Mouse (Mus musculus) forebrain, embryonic 16.5 days (tissue): Measurements from ENCODE around the gene Armc7. TPM values are rescaled to one million over a fixed set of nuclear protein-coding genes. Genes with fewer than 3 reads are reported as not detected.
"Not testable (repeated sequence)": the region's sequence is repeated elsewhere in the genome, so short reads cannot be mapped to it uniquely, and the experiment has no call there.

Experiments used
- ATAC-seq: fragments of 200-750 bp; cut with Nextera tagmentation; 2 replicates; pipeline ENCODE4 v1.8.0; 2017; ENCODE audit warnings: mild to moderate bottlenecking, moderate library complexity
- H3K27ac ChIP-seq: fragments of 300-500 bp; sonication (generic); 2 replicates; pipeline ENCODE4 v1.5.1; 2014; ENCODE audit warnings: low read length, control low read depth
- H3K27me3 ChIP-seq: fragments of 300-500 bp; sonication (generic); replicated peaks from 2 replicates; pipeline ENCODE4 v1.6.1; 2014; ENCODE audit warnings: low read length; ENCODE audit not compliant: control insufficient read depth, insufficient read depth
- H3K36me3 ChIP-seq: fragments of 300-500 bp; sonication (generic); 2 replicates; pipeline ENCODE4 v1.6.1; 2014; ENCODE audit not compliant: control insufficient read depth, insufficient read depth
- H3K4me1 ChIP-seq: fragments of 300-500 bp; sonication (generic); replicated peaks from 2 replicates; pipeline ENCODE4 v1.6.1; 2014; ENCODE audit warnings: low read length; ENCODE audit not compliant: control insufficient read depth, insufficient read depth
- H3K4me2 ChIP-seq: fragments of 300-500 bp; sonication (generic); 2 replicates; pipeline ENCODE4 v1.6.1; 2014; ENCODE audit warnings: mild to moderate bottlenecking, low read length, control low read depth
- H3K4me3 ChIP-seq: fragments of 300-500 bp; sonication (generic); replicated peaks from 2 replicates; pipeline ENCODE4 v1.5.1; 2014; ENCODE audit warnings: mild to moderate bottlenecking, low read length, control low read depth
- H3K9ac ChIP-seq: fragments of 300-500 bp; sonication (generic); replicated peaks from 2 replicates; pipeline ENCODE4 v1.6.1; 2014; ENCODE audit warnings: low read depth, low read length, control low read depth
- H3K9me3 ChIP-seq: fragments of 300-500 bp; sonication (generic); 2 replicates; pipeline ENCODE4 v1.6.1; 2016; ENCODE audit warnings: low read length; ENCODE audit not compliant: control insufficient read depth
- WGBS: fragments of 180-500 bp; shearing (Covaris S2); extraction: QIAGEN DNeasy Blood & Tissue Kit; methylation state at CpG from one replicate; pipeline ENCODE4 v1.1.7; 2014; 5-methylcytosine and 5-hydroxymethylcytosine counted together
- polyA plus RNA-seq: library from polyadenylated mRNA; unstranded; fragments of >200 nt; fragmentation: Nextera tagmentation; extraction: Ambion mirVana; gene quantifications from 2 replicates; pipeline ENCODE4 v1.2.1, GENCODE M21; 2015

Armc7 gene
- polyA plus RNA-seq, 1 experiment from 2014 or later = 17.3 TPM

DNA sequence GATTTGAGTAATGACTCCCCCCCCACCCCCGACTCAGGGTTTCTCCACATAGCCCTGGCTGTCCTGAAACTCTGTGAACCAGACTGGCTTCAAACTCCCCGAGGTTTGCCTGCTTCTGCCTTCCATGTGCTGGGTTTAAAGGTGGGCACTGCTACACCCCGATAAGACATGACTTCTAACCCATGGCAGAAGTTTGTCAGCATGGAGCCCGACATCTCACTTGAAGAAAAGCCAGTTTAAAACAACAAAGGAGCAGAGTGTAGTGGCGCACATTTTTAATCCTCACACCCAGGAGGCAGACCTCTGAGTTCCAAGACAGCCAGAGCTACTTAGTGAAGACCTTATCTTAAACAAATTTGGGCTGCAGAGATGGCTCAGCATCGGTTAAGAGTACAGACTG is 16.9 kb downstream of the Armc7 start:
- WGBS = 36% methylated on average over 6 of the region's 6 CpGs
- peak overlapping the region; percentile 82 for H3K4me2 ChIP-seq
- H3K9me3 ChIP-seq = no peaks in the 10 kb centered on the region
- peaks cover 15% of the 10 kb centered on the region for H3K4me1 ChIP-seq
- no peaks in the 10 kb centered on the region for H3K27me3 ChIP-seq
- H3K27ac ChIP-seq = no peak overlapping the region
- H3K4me3 ChIP-seq = no peak overlapping the region
- H3K9ac ChIP-seq = no peak overlapping the region; the same call in 1 of the 2 replicates
- peaks cover 4% of the 10 kb centered on the region for H3K36me3 ChIP-seq
- no peak for ATAC-seq

GRCm38 (mm10) chr11:115496559-115496958 is 21.1 kb downstream of the Armc7 start:
- 91% methylated on average over 9 of the region's 9 CpGs for WGBS
- H3K9me3 ChIP-seq, H3K9ac ChIP-seq, H3K4me3 ChIP-seq, H3K27me3 ChIP-seq, H3K4me1 ChIP-seq, H3K4me2 ChIP-seq, H3K27ac ChIP-seq, ATAC-seq: not testable (repeated sequence)
- H3K36me3 ChIP-seq = peaks cover 29% of the 10 kb centered on the region

GRCm38 (mm10) chr11:115502636-115503035 is 27.2 kb downstream of the Armc7 start:
- peaks cover 34% of the 10 kb centered on the region for H3K36me3 ChIP-seq
- H3K4me2 ChIP-seq = no peak overlapping the region
- peaks cover 27% of the 10 kb centered on the region for H3K4me1 ChIP-seq
- no peaks in the 10 kb centered on the region for H3K27me3 ChIP-seq
- no peak for ATAC-seq
- no peaks in the 10 kb centered on the region for H3K9me3 ChIP-seq
- WGBS = 95% methylated on average over 6 of the region's 6 CpGs
- H3K4me3 ChIP-seq = no peak overlapping the region
- H3K27ac ChIP-seq = no peak overlapping the region
- no peak overlapping the region for H3K9ac ChIP-seq

- no peak overlapping the region for H3K4me2 ChIP-seq
- H3K27me3 ChIP-seq = no peaks in the 10 kb centered on the region
- no peak overlapping the region for H3K4me3 ChIP-seq
- peaks cover 9% of the 10 kb centered on the region for H3K36me3 ChIP-seq
- no peak for ATAC-seq
- 80% methylated on average over 3 of the region's 3 CpGs for WGBS
- H3K9me3 ChIP-seq = no peaks in the 10 kb centered on the region
- H3K9ac ChIP-seq = no peak overlapping the region
- peaks cover 62% of the 10 kb centered on the region for H3K4me1 ChIP-seq
- no peak overlapping the region for H3K27ac ChIP-seq
Measured at GRCm38 (mm10) chr11:115506586-115506985, 31.1 kb downstream of the Armc7 start.

DNA sequence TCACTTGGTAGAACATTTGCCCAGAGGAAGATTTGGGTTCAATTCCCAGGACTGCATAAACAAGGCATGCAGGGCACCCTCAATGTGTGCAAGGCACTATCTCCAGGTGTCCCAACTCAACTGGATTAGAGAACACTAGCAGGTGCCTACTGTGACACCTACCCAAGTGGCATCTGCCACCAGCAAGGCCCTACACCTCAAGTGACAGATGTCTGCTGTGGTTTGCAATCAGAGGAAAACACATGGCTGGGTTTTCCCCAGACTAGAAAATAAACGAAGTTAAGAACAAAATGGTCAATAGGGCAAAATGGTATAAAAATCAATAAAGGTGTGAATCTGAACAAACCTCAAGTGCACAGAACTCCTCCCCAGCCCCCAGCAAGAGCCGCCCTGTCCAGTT is 32.6 kb downstream of the Armc7 start:
- 76% methylated on average over 2 of the region's 2 CpGs for WGBS
- H3K9ac ChIP-seq = no peak overlapping the region

GRCm38 (mm10) chr11:115509773-115510506 is 34.5 kb downstream of the Armc7 start:
- Histone ChIP-seq H3K9me3 (no peaks in the 10 kb centered on the region), H3K4me3 (peak overlapping the region; percentile 81), H3K9ac (peak overlapping the region; percentile 33; the same call in 1 of the 2 replicates), H3K4me2 (peak overlapping the region; percentile 86), H3K36me3 (no peaks in the 10 kb centered on the region), H3K4me1 (peaks cover 56% of the 10 kb centered on the region), H3K27me3 (no peaks in the 10 kb centered on the region), H3K27ac (no peak overlapping the region; the same call in 1 of the 2 replicates)
- whole genome bisulfite sequencing = 18% methylated on average over 6 of the region's 6 CpGs
- ATAC-seq = no peak

More for the DNA sequence above, 32.6 kb downstream of the Armc7 start:
- Histone ChIP-seq H3K9me3 (no peaks in the 10 kb centered on the region), H3K4me3 (no peak overlapping the region), H3K27ac (no peak overlapping the region), H3K4me1 (peaks cover 66% of the 10 kb centered on the region), H3K27me3 (no peaks in the 10 kb centered on the region), H3K36me3 (no peaks in the 10 kb centered on the region), H3K4me2 (no peak overlapping the region)
- ATAC-seq = no peak

DNA sequence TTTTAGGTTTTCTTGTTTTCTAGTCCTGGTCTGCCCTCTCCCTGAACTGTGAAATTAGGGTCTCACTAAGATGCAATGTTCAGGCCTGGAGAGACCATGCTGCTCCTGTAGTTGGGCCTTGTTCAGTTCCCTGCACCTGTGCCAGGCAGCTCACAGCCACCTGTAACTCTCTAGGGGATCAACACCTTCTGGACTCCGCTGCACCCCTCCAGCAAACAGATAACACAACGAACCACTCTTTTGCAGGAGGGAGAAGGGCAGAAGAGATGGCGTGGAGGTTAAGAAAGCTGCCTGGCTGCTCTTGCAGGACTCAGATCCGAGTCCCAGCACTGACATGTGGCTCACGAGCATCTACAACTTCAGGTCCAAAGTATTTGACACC is 35.0 kb downstream of the Armc7 start:
- H3K27ac ChIP-seq = no peak overlapping the region

DNA sequence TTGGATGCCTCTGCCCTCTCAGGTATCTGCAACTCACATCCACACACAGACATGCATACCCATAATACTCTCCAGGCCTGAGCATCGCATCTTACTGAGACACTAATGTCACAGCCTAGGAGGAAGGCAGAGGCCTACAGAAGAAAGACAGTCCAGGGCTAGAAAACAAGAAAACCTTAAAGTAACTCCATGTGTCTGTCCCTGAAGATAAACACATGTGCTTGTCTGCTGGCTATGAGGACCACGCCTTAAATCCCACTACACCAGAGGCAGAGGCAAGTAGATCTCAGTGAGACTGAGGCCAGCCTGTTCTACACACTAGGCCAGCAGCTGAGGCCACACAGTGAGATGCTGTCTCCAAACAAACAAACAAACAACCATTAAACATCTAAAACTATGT is 35.7 kb downstream of the Armc7 start:
- Histone ChIP-seq H3K9ac (peak overlapping the region; percentile 97), H3K36me3 (no peaks in the 10 kb centered on the region), H3K4me1 (peaks cover 49% of the 10 kb centered on the region), H3K27me3 (no peaks in the 10 kb centered on the region), H3K4me2 (peak overlapping the region; percentile 86), H3K27ac (no peak overlapping the region; the same call in 1 of the 2 replicates), H3K9me3 (no peaks in the 10 kb centered on the region), H3K4me3 (peak overlapping the region; percentile 81)
- WGBS = 50% methylated on average over 2 of the region's 2 CpGs
- no peak for ATAC-seq

More for the DNA sequence above, 35.0 kb downstream of the Armc7 start:
- 37% methylated on average over 5 of the region's 5 CpGs for WGBS
- Histone ChIP-seq H3K4me1 (peaks cover 53% of the 10 kb centered on the region), H3K4me3 (peak overlapping the region; percentile 81), H3K9me3 (no peaks in the 10 kb centered on the region), H3K9ac (peak overlapping the region; percentile 24; the same call in 1 of the 2 replicates), H3K4me2 (peak overlapping the region; percentile 86), H3K27me3 (no peaks in the 10 kb centered on the region), H3K36me3 (no peaks in the 10 kb centered on the region)
- ATAC-seq = no peak

DNA sequence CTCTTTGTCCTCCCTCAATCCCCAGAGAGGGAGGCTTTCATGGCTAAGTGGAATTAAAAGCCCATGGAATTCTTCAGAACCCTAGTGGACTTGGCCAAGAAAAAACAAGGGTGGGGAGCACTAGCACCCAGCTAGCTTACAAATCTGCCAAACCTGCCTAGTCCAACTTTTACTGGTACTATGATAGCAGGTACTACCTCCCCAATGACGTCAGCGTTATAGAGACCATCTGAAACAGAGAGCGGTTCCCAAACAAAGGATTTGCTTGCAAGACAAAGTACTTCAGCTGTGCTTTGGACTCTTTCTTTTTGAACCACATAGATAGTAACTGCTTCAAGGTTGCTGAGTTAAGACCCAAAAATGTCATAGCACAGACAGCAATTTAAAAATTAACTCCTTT is 36.5 kb downstream of the Armc7 start:
- H3K27me3 ChIP-seq = no peaks in the 10 kb centered on the region
- peak overlapping the region; percentile 86 for H3K4me2 ChIP-seq
- peaks cover 46% of the 10 kb centered on the region for H3K4me1 ChIP-seq
- WGBS = 8% methylated on average over 3 of the region's 3 CpGs
- peak overlapping the region; percentile 81 for H3K4me3 ChIP-seq
- H3K36me3 ChIP-seq = no peaks in the 10 kb centered on the region
- H3K9ac ChIP-seq = peak overlapping the region; percentile 97
- peak overlapping the region; percentile 90 for H3K27ac ChIP-seq
- no peak for ATAC-seq
- H3K9me3 ChIP-seq = no peaks in the 10 kb centered on the region
